Mouse (Mus musculus): Measurements from ENCODE around the gene Cks1b. TPM values are rescaled to one million over a fixed set of nuclear protein-coding genes. Genes with fewer than 3 reads are reported as not detected.

Gene Cks1b
- total RNA-seq, 1 experiment from 2014 or later = 8.1 TPM

DNA sequence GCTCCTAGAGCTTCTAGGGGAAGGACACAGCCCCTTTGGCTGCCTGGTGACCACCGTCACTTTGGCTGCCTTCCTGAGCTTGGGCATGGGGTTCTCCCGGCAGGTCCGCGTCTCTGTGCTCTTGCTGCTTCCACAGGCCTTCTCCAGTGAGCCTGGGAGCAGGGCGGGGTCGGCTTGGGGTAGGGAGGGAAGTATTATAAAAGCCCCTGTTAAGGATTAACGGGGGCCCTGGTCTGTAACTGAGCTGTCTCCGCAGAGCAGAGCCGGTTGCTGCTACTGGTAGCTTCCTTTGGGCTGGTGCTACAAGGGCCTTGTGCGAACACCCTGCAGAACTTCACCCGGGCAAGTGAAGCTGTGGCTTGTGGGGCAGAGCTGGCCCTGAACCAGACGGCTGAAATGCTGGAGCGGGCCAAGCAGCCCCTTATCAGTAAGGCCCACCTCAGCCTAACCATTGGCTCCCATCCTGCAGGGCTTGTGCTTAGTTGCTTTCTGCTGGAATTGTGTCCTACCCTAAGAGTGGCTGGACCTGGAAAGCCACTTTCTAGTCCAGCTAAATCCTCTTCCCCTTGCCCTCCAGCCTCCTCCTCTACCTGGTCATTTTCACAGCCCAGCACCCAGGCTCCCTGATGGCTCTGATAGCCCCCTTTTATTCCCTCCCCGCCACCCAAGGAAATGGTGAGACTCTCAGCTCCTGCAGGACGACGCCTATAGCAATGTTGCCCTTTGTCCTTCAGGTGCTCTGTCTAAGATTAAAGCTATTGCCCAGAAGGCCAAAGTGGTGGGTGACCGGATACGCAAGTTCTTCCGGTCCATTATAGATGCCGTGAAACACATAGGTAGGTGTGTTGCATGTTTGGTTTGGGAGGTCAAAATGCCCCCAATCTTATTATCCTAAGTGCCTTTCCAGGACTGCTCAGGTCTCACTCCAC lies 52.4 kb downstream of the Cks1b start:
- no peak for ATAC-seq (replicated peaks; ENCODE audit: insufficient number of reproducible peaks, low FRiP score, low TSS enrichment, poor library complexity, severe bottlenecking)

Other genes starting within 250 kb of the Cks1b start
- gene Scamp3, start 240.9 kb downstream of the Cks1b start, total RNA-seq (2017) = 23.2 to 55.0 TPM (median 23.6 TPM) in 3 replicates
- 4.9 to 45.4 TPM (median 15.8 TPM) in 3 replicates for gene Fam189b, start 235.2 kb downstream of the Cks1b start, total RNA-seq (2017)
- 71.9 to 84.9 TPM (median 81.9 TPM) in 3 replicates for gene Gba, start 215.5 kb downstream of the Cks1b start, total RNA-seq (2017)
- 0.95 to 2.3 TPM (median 1.8 TPM) in 3 replicates for gene Thbs3, start 203.2 kb downstream of the Cks1b start, total RNA-seq (2017)
- gene Mtx1, start 191.3 kb downstream of the Cks1b start, total RNA-seq (2017) = 42.5 to 61.0 TPM (median 58.7 TPM) in 3 replicates
- 0.85 to 2.2 TPM (median 0.86 TPM) in 3 replicates for gene Muc1, start 189.3 kb downstream of the Cks1b start, total RNA-seq (2017)
- gene Krtcap2, start 172.4 kb downstream of the Cks1b start, total RNA-seq (2017) = 53.3 to 77.9 TPM (median 61.9 TPM) in 3 replicates
- gene Trim46, start 172.1 kb downstream of the Cks1b start, total RNA-seq (2017) = 0.53 to 2.3 TPM in 2 of 3 replicates, not detected in the other
- gene Dpm3, start 159.0 kb downstream of the Cks1b start, total RNA-seq (2017) = 67.3 to 102 TPM (median 83.1 TPM) in 3 replicates
- 58.3 to 94.6 TPM (median 67.9 TPM) in 3 replicates for gene Slc50a1, start 147.8 kb downstream of the Cks1b start, total RNA-seq (2017)
- 0.38 to 0.39 TPM in 2 of 3 replicates, not detected in the other for gene Efna1, start 137.2 kb downstream of the Cks1b start, total RNA-seq (2017)
- gene Efna3, start 95.4 kb downstream of the Cks1b start, total RNA-seq (2017) = not detected in 3 replicates
- gene Efna4, start 80.4 kb downstream of the Cks1b start, total RNA-seq (2017) = not detected in 3 replicates
- gene Adam15, start 68.4 kb downstream of the Cks1b start, total RNA-seq (2017) = 23.1 to 49.7 TPM (median 33.0 TPM) in 3 replicates
- gene Dcst2, start 56.4 kb downstream of the Cks1b start, total RNA-seq (2017) = not detected in 3 replicates
- not detected in 3 replicates for gene Dcst1, start 53.1 kb downstream of the Cks1b start, total RNA-seq (2017)
- gene Zbtb7b, start 23.6 kb downstream of the Cks1b start, total RNA-seq (2017) = 49.4 to 76.6 TPM (median 51.2 TPM) in 3 replicates
- 1.4 TPM in 1 of 3 replicates, not detected in the others for gene Lenep, start 15.6 kb downstream of the Cks1b start, total RNA-seq (2017)
- 16.5 to 22.8 TPM (median 22.4 TPM) in 3 replicates for gene Flad1, start 6.5 kb downstream of the Cks1b start, total RNA-seq (2017)
- gene Shc1, start 60 bp upstream of the Cks1b start, total RNA-seq (2017) = 48.9 to 65.4 TPM (median 58.4 TPM) in 3 replicates
- 11.0 to 18.5 TPM (median 17.6 TPM) in 3 replicates for gene Pygo2, start 11.8 kb upstream of the Cks1b start, total RNA-seq (2017)
- 149 to 190 TPM (median 158 TPM) in 3 replicates for gene Pbxip1, start 18.3 kb upstream of the Cks1b start, total RNA-seq (2017)
- 18.0 to 23.5 TPM (median 21.0 TPM) in 3 replicates for gene Pmvk, start 36.2 kb upstream of the Cks1b start, total RNA-seq (2017)
- not detected in 3 replicates for gene Kcnn3, start 101.8 kb upstream of the Cks1b start, total RNA-seq (2017)